Mouse (Mus musculus): Measurements from ENCODE around the gene Ttbk2. TPM values are rescaled to one million over a fixed set of nuclear protein-coding genes. Genes with fewer than 3 reads are reported as not detected.

Ttbk2 gene
- polyA plus RNA-seq, 1 experiment from 2014 or later: 9.9 TPM

GRCm38 (mm10) chr2:120720821-120721220 is 129.6 kb downstream of the Ttbk2 start:
- no peak for TF ChIP-seq CTCF (IDR thresholded peaks at IDR 0.05)
- no peaks in the 10 kb centered on the region for H3K27me3 ChIP-seq
- DNase-seq (ENCODE audit: low read depth, low spot score) (no peak), ATAC-seq (no peak)
- ChIA-PET POLR2A (no interaction called here), CTCF (no interaction called here)
- in situ Hi-C loops (cut with MboI; ENCODE audit: low pct_unique_long_range_greater_than_20kb): no loop called here

- ATAC-seq (no peak), DNase-seq (ENCODE audit: low read depth, low spot score) (no peak)
- no peaks in the 10 kb centered on the region for H3K27me3 ChIP-seq
- POLR2A ChIA-PET: no interaction called here
- no peak for TF ChIP-seq CTCF (IDR thresholded peaks at IDR 0.05)
- in situ Hi-C loops (cut with MboI; ENCODE audit: low pct_unique_long_range_greater_than_20kb): no loop called here
- CTCF ChIA-PET: interaction anchor here (1.4 kb wide), 1 partner anchor 11 kb away, joined by 3 read pairs; no protein-coding TSS in a partner anchor
Observed at GRCm38 (mm10) chr2:120718496-120718895, 131.9 kb downstream of the Ttbk2 start.

- ChIA-PET CTCF (no interaction called here), POLR2A (no interaction called here)
- TF ChIP-seq CTCF (IDR thresholded peaks at IDR 0.05): no peak
- H3K27me3 ChIP-seq: no peaks in the 10 kb centered on the region
- in situ Hi-C loops (cut with MboI; ENCODE audit: low pct_unique_long_range_greater_than_20kb): no loop called here
- no peak for ATAC-seq
- no peak for DNase-seq (ENCODE audit: low read depth, low spot score)
Observed at GRCm38 (mm10) chr2:120713441-120713840, 137.0 kb downstream of the Ttbk2 start.

GRCm38 (mm10) chr2:120710948-120711347 is 139.5 kb downstream of the Ttbk2 start:
- DNase-seq (ENCODE audit: low read depth, low spot score) (no peak), ATAC-seq (no peak)
- CTCF ChIA-PET: no interaction called here
- H3K27me3 ChIP-seq: no peaks in the 10 kb centered on the region
- POLR2A ChIA-PET: interaction anchor here (1.0 kb wide), 1 partner anchor 53 kb away, joined by 11 read pairs; no protein-coding TSS in a partner anchor
- in situ Hi-C loops (cut with MboI; ENCODE audit: low pct_unique_long_range_greater_than_20kb): no loop called here
- TF ChIP-seq CTCF (IDR thresholded peaks at IDR 0.05): no peak

- no peaks in the 10 kb centered on the region for H3K27me3 ChIP-seq
- ChIA-PET POLR2A (no interaction called here), CTCF (no interaction called here)
- no peak for TF ChIP-seq CTCF (IDR thresholded peaks at IDR 0.05)
- ATAC-seq (no peak), DNase-seq (ENCODE audit: low read depth, low spot score) (no peak)
- in situ Hi-C loops (cut with MboI; ENCODE audit: low pct_unique_long_range_greater_than_20kb): no loop called here
Observed at GRCm38 (mm10) chr2:120710154-120710553, 140.2 kb downstream of the Ttbk2 start.

GRCm38 (mm10) chr2:120707041-120707440 is 143.4 kb downstream of the Ttbk2 start:
- H3K27me3 ChIP-seq: no peaks in the 10 kb centered on the region
- no peak for TF ChIP-seq CTCF (IDR thresholded peaks at IDR 0.05)

GRCm38 (mm10) chr2:120702675-120703074 is 147.7 kb downstream of the Ttbk2 start:
- in situ Hi-C loops (cut with MboI; ENCODE audit: low pct_unique_long_range_greater_than_20kb): no loop called here
- no peak for ATAC-seq

More at GRCm38 (mm10) chr2:120707041-120707440, 143.4 kb downstream of the Ttbk2 start:
- ATAC-seq (no peak), DNase-seq (ENCODE audit: low read depth, low spot score) (no peak)
- in situ Hi-C loops (cut with MboI; ENCODE audit: low pct_unique_long_range_greater_than_20kb): no loop called here
- CTCF ChIA-PET: no interaction called here
- POLR2A ChIA-PET: no interaction called here

GRCm38 (mm10) chr2:120700379-120700885 is 150.0 kb downstream of the Ttbk2 start:
- in situ Hi-C loops (cut with MboI; ENCODE audit: low pct_unique_long_range_greater_than_20kb): no loop called here
- no peak for TF ChIP-seq CTCF (IDR thresholded peaks at IDR 0.05)
- no peaks in the 10 kb centered on the region for H3K27me3 ChIP-seq
- ATAC-seq (no peak), DNase-seq (ENCODE audit: low read depth, low spot score) (no peak)
- ChIA-PET POLR2A (no interaction called here), CTCF (interaction anchor here (1.5 kb wide), 1 partner anchor 15 kb away, joined by 3 read pairs; no protein-coding TSS in a partner anchor)

More at GRCm38 (mm10) chr2:120702675-120703074, 147.7 kb downstream of the Ttbk2 start:
- H3K27me3 ChIP-seq: no peaks in the 10 kb centered on the region
- CTCF ChIA-PET: interaction anchor here (1.4 kb wide), 1 partner anchor 12 kb away, joined by 4 read pairs; no protein-coding TSS in a partner anchor
- no peak for TF ChIP-seq CTCF (IDR thresholded peaks at IDR 0.05)
- POLR2A ChIA-PET: no interaction called here
- DNase-seq (ENCODE audit: low read depth, low spot score): no peak

GRCm38 (mm10) chr2:120697767-120698166 is 152.6 kb downstream of the Ttbk2 start:
- POLR2A ChIA-PET: no interaction called here
- DNase-seq (ENCODE audit: low read depth, low spot score) (no peak), ATAC-seq (no peak)
- no peaks in the 10 kb centered on the region for H3K27me3 ChIP-seq
- in situ Hi-C loops (cut with MboI; ENCODE audit: low pct_unique_long_range_greater_than_20kb): no loop called here
- CTCF ChIA-PET: no interaction called here
- no peak for TF ChIP-seq CTCF (IDR thresholded peaks at IDR 0.05)

Other genes starting within 250 kb of the Ttbk2 start
- gene Haus2, start 241.2 kb downstream of the Ttbk2 start, polyA plus RNA-seq (2021): 13.4 TPM
- gene Lrrc57, start 241.1 kb downstream of the Ttbk2 start, polyA plus RNA-seq (2021): 10.0 TPM
- gene Stard9, start 221.5 kb downstream of the Ttbk2 start, polyA plus RNA-seq (2021): 2.2 TPM
- 14.0 TPM for gene Cdan1, start 476 bp downstream of the Ttbk2 start, polyA plus RNA-seq (2021)
- 23.0 TPM for gene Ubr1, start 120.1 kb upstream of the Ttbk2 start, polyA plus RNA-seq (2021)
- 19.5 TPM for gene Tmem62, start 126.4 kb upstream of the Ttbk2 start, polyA plus RNA-seq (2021)
- 54.8 TPM for gene Ccndbp1, start 157.8 kb upstream of the Ttbk2 start, polyA plus RNA-seq (2021)
- gene Epb42, start 186.5 kb upstream of the Ttbk2 start, polyA plus RNA-seq (2021): not detected
- gene Tgm5, start 235.2 kb upstream of the Ttbk2 start, polyA plus RNA-seq (2021): 0.30 TPM